Mouse (Mus musculus): ENCODE measurements at regions not wholly inside any gene's neighbourhood (a gene's known extent, or its start where the extent isn't known, plus 50 kb on each side); places are given as distances from the start of the nearest gene placed in this dataset.
A peak's percentile ranks its signal among the peaks of the same experiment; 100 is the strongest.

DNA sequence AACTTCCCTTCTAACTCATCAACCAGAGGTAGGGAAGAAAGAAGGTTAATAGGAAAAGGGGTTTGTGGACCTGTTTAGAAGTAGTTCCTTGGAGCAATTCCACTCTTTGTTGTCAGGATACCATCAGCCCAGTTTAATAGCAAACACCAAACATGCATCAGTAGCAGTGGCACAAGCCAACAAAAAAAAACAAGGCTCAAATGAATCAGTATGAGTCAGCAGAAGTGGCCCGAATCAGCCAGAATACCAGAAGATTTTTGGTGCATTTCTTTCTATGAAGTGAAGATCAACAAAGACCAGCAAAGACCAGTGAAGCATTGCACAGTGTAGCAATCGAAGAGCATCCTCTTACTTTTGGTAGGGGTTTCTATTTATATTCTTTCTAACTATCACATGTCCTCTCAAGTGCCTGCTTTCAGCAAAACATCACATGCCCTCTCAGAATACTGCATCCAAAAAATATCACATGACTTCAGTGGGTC is 52.9 kb upstream of the Gm10944 start:
- Histone ChIP-seq H3K4me1 (ENCODE audit: control insufficient read depth, insufficient read depth, low read length) (no peaks in the 10 kb centered on the region), H3K27ac (ENCODE audit: low read length) (no peak overlapping the region), H3K4me2 (ENCODE audit: low read depth, low read length) (no peak overlapping the region), H3K27me3 (ENCODE audit: control insufficient read depth, insufficient read depth, low read length) (no peaks in the 10 kb centered on the region), H3K36me3 (ENCODE audit: control insufficient read depth, insufficient read depth, low read length) (no peaks in the 10 kb centered on the region), H3K4me3 (replicated peaks; ENCODE audit: low read length) (no peak overlapping the region), H3K9me3 (replicated peaks; ENCODE audit: control insufficient read depth, low read length) (no peaks in the 10 kb centered on the region), H3K9ac (ENCODE audit: low read length) (no peak overlapping the region)
- WGBS: 86% methylated on average over 2 of the region's 2 CpGs
- no peak for ATAC-seq (ENCODE audit: insufficient read depth, low FRiP score)

DNA sequence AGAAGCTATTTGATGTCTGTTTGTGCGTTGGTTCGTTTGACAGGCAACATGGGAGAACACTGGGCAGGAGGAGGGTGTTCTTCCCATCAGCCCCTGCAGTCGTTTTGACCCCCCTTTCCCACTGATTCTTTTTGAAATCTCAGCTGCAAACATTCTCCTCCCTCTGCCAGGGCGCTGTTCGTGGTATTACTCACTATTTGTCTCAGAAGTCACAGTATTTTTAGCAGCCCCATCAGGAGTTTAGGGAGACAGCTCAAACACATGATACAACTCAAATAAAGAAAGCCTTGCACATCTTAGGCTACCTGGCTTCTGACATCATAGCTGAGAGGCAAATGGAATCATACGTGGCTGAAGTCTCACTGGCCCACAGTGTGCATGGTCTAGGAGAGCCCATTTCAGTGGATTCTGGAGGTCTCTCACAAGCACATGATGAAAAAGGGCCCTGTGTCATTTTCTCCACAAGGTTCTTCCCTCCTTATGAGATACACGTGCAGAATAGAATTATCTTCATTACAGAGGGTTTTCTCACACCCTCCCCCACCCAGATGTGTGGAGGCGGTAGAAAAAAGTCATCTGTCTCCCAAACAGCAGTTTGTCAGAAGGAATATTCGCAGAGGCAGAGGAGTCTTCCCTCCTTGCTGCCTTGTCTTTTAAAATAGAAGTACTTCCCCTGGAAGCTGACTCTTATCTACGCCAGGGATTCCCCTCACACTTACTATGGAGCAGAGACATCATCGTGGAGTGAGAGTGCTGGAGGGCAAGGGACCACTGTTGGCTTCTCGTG is 57.1 kb upstream of the Rab32 start:
- no peak overlapping the region for H3K27ac ChIP-seq (ENCODE audit: low read length)
- no peak for ATAC-seq (ENCODE audit: insufficient read depth, low FRiP score)
- no peaks in the 10 kb centered on the region for H3K9me3 ChIP-seq (replicated peaks; ENCODE audit: control insufficient read depth, low read length)
- H3K4me3 ChIP-seq (replicated peaks; ENCODE audit: low read length): no peak overlapping the region
- H3K27me3 ChIP-seq (ENCODE audit: control insufficient read depth, insufficient read depth, low read length): no peaks in the 10 kb centered on the region
- no peak overlapping the region for H3K4me2 ChIP-seq (ENCODE audit: low read depth, low read length)
- H3K4me1 ChIP-seq (ENCODE audit: control insufficient read depth, insufficient read depth, low read length): no peaks in the 10 kb centered on the region
- WGBS: 39% methylated on average over 12 of the region's 12 CpGs
- no peak overlapping the region for H3K9ac ChIP-seq (ENCODE audit: low read length)
- no peaks in the 10 kb centered on the region for H3K36me3 ChIP-seq (ENCODE audit: control insufficient read depth, insufficient read depth, low read length)

DNA sequence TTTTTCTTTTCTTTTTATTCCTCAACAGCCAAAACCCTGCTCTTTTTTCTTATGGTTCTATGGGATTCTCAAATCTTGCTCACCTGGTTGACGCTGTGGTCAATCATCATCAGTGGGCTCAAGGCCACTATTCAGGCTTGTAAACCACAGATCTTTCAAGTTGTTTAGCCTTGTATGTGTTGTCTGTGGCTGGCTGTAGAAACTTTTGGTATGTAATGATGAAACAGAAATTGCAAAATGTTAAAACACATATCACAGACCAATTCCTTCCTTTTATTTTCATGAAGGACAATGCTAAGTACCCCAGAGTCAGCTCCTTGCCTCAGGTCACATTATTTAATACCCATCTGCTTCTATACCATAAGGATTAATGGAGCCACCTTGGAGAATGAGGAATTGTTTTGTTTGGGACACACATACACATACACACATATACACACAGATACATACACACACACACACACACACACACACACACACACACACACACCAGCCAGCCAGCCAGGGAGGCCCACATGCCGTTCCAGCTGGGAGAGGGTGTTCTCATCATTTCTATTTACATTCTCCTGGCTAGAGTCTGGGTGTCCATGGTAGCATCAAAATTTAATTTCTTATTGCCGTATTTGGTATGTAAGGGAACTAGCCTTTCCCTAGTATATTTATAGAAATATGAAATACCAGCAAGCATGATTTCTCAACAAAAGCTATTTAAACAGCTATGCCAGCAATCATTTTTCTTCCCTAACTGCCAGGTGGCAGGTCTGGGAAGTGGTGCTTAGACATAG is 52.7 kb upstream of the Rab32 start:
- Histone ChIP-seq H3K4me3 (replicated peaks; ENCODE audit: low read length) (no peak overlapping the region), H3K9me3 (replicated peaks; ENCODE audit: control insufficient read depth, low read length) (no peaks in the 10 kb centered on the region), H3K36me3 (ENCODE audit: control insufficient read depth, insufficient read depth, low read length) (no peaks in the 10 kb centered on the region), H3K4me1 (ENCODE audit: control insufficient read depth, insufficient read depth, low read length) (no peaks in the 10 kb centered on the region), H3K9ac (ENCODE audit: low read length) (no peak overlapping the region), H3K27ac (ENCODE audit: low read length) (no peak overlapping the region), H3K4me2 (ENCODE audit: low read depth, low read length) (no peak overlapping the region), H3K27me3 (ENCODE audit: control insufficient read depth, insufficient read depth, low read length) (no peaks in the 10 kb centered on the region)
- peak; percentile 66; the same call in 1 of the 2 replicates for ATAC-seq (ENCODE audit: insufficient read depth, low FRiP score)
- 54% methylated on average over 3 of the region's 3 CpGs for WGBS

GRCm38 (mm10) chr10:10608626-10609168 is 50.6 kb upstream of the Rab32 start:
- Histone ChIP-seq H3K9ac (ENCODE audit: low read length) (no peak overlapping the region), H3K4me2 (ENCODE audit: low read depth, low read length) (no peak overlapping the region), H3K9me3 (replicated peaks; ENCODE audit: control insufficient read depth, low read length) (no peaks in the 10 kb centered on the region), H3K4me3 (replicated peaks; ENCODE audit: low read length) (no peak overlapping the region), H3K36me3 (ENCODE audit: control insufficient read depth, insufficient read depth, low read length) (no peaks in the 10 kb centered on the region), H3K27ac (ENCODE audit: low read length) (no peak overlapping the region), H3K27me3 (ENCODE audit: control insufficient read depth, insufficient read depth, low read length) (no peaks in the 10 kb centered on the region), H3K4me1 (ENCODE audit: control insufficient read depth, insufficient read depth, low read length) (no peaks in the 10 kb centered on the region)
- WGBS: 87% methylated on average over 1 of the region's 1 CpGs
- no peak for ATAC-seq (ENCODE audit: insufficient read depth, low FRiP score)

Data from stomach, embryonic 16.5 days (tissue).